Mouse (Mus musculus) liver, adult 2 months (tissue): Measurements from ENCODE around the gene Atp6v0e.

ENCODE experiments used
- CTCF ChIP-seq: fragments of 200-500 bp; IDR thresholded peaks from 2 replicates; pipeline ENCODE4 v1.5.1; 2011; ENCODE audit warnings: low read depth, low read length, control low read depth
- POLR2A ChIP-seq: fragments of 200-500 bp; IDR thresholded peaks from 2 replicates; pipeline ENCODE4 v1.6.1; 2011; ENCODE audit warnings: low read length, control low read depth; ENCODE audit not compliant: insufficient read depth; ENCODE audit errors: extremely low read depth

DNA sequence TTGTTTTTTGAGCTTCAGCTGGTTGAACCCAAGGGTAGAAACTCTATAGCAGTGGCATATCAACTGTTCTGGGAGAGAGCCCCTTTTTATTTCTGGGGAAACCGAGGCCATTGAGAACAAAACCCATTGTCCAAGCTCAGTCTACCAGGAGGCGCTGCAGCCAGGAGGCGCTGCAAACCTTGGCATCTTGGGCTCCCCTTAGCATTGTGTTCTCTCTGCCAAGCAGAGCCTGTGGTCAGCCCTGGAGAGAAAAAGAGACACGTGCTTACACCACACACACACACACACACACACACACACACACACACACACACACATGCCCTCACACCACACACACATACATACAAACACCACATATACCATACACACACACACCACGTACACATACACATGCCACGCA is 42.7 kb upstream of the Atp6v0e start:
- TF ChIP-seq CTCF, result 0 out of 2 replicates have a peak, but pooled peaks have one; percentile 5
- no peak for TF ChIP-seq POLR2A
